Mouse (Mus musculus) left cerebral cortex, postnatal 25 days (tissue): ENCODE measurements around the gene Gm21983. TPM values are rescaled to one million over a fixed set of nuclear protein-coding genes. Genes with fewer than 3 reads are reported as not detected.

ENCODE experiments used
- DNase-seq, 2 experiments: peaks; one replicate each; pipeline ENCODE4 v3.0.0; 2022; ENCODE audit warnings: low spot score in 2 of 2, mixed read lengths in 1 of 2
- intact Hi-C: fragments of 180-260 bp; cut with DNase I; formaldehyde crosslinking; loops from one replicate; pipeline ENCODE4 v1.15.1; 2025
- total RNA-seq, 2 experiments: library from RNA; stranded (reverse); gene quantifications; 2 replicates each; pipeline ENCODE4 v1.2.3; 2021

The Gm21983 gene
- total RNA-seq, 2 experiments from 2014 or later: not detected

- intact Hi-C loops: loop anchor here (5.0 kb wide), 1 partner anchor 62 kb away; the partner anchor contains the start of gene Itpkc
- DNase-seq: no peak
Observed at GRCm38 (mm10) chr7:27165007-27165655, 15.8 kb downstream of the Gm21983 start.

- intact Hi-C loops: no loop called here
- no peak for DNase-seq
Observed at GRCm38 (mm10) chr7:27164112-27164947, 16.6 kb downstream of the Gm21983 start.

- intact Hi-C loops: no loop called here
- no peak for DNase-seq
Observed at GRCm38 (mm10) chr7:27163450-27163805, 17.5 kb downstream of the Gm21983 start.

GRCm38 (mm10) chr7:27162780-27163449, 18.0 kb downstream of the Gm21983 start:
- intact Hi-C loops: no loop called here
- no peak for DNase-seq

- intact Hi-C loops: no loop called here
Observed at GRCm38 (mm10) chr7:27161744-27162143, 19.1 kb downstream of the Gm21983 start.

GRCm38 (mm10) chr7:27160921-27161320, 20.0 kb downstream of the Gm21983 start:
- intact Hi-C loops: no loop called here
- DNase-seq: peak in 1 of 2 experiments; percentile 2

More at GRCm38 (mm10) chr7:27161744-27162143, 19.1 kb downstream of the Gm21983 start:
- no peak for DNase-seq

- peak; percentile 88 to 90 for DNase-seq
- intact Hi-C loops: no loop called here
Observed at GRCm38 (mm10) chr7:27159882-27160281, 21.0 kb downstream of the Gm21983 start.

GRCm38 (mm10) chr7:27159256-27159655, 21.6 kb downstream of the Gm21983 start:
- intact Hi-C loops: no loop called here
- DNase-seq: no peak

GRCm38 (mm10) chr7:27158171-27158570, 22.7 kb downstream of the Gm21983 start:
- intact Hi-C loops: no loop called here
- DNase-seq: no peak

GRCm38 (mm10) chr7:27156005-27156404, 24.9 kb downstream of the Gm21983 start:
- intact Hi-C loops: no loop called here
- DNase-seq: peak in 1 of 2 experiments; percentile 88

- intact Hi-C loops: no loop called here
- DNase-seq: no peak
Observed at GRCm38 (mm10) chr7:27153205-27153764, 27.6 kb downstream of the Gm21983 start, which contains the start of gene Cyp2t4. TSS of gene Cyp2t4 (plus strand) at chr7:27153714.

- DNase-seq: no peak
- intact Hi-C loops: no loop called here
Observed at GRCm38 (mm10) chr7:27136410-27136996, 44.4 kb downstream of the Gm21983 start.

- intact Hi-C loops: loop anchor here (5.0 kb wide), 1 partner anchor 144 kb away; no protein-coding TSS in a partner anchor
- DNase-seq: no peak
Observed at GRCm38 (mm10) chr7:27133757-27134156, 47.1 kb downstream of the Gm21983 start.

GRCm38 (mm10) chr7:27133156-27133555, 47.7 kb downstream of the Gm21983 start:
- intact Hi-C loops: loop anchor here (5.0 kb wide), 1 partner anchor 144 kb away; no protein-coding TSS in a partner anchor

GRCm38 (mm10) chr7:27132588-27132987, 48.3 kb downstream of the Gm21983 start:
- DNase-seq: peak; percentile 44 to 47
- intact Hi-C loops: loop anchor here (5.0 kb wide), 1 partner anchor 145 kb away; no protein-coding TSS in a partner anchor

More at GRCm38 (mm10) chr7:27133156-27133555, 47.7 kb downstream of the Gm21983 start:
- no peak for DNase-seq

GRCm38 (mm10) chr7:27131387-27131786, 49.5 kb downstream of the Gm21983 start:
- intact Hi-C loops: loop anchor here (5.0 kb wide), 1 partner anchor 146 kb away; no protein-coding TSS in a partner anchor
- no peak for DNase-seq

GRCm38 (mm10) chr7:27130521-27131370, 50.1 kb downstream of the Gm21983 start:
- intact Hi-C loops: loop anchor here (5.0 kb wide), 1 partner anchor 147 kb away; no protein-coding TSS in a partner anchor
- DNase-seq: no peak

- intact Hi-C loops: loop anchor here (5.0 to 10.0 kb wide), 3 partner anchors 147 to 1275 kb away; no protein-coding TSS in a partner anchor
- DNase-seq: no peak
Observed at GRCm38 (mm10) chr7:27129811-27130210, 51.1 kb downstream of the Gm21983 start.
